Mouse (Mus musculus) lung, adult 2 months (tissue): Measurements from ENCODE around the gene Mllt10.

Experiments used
- CTCF ChIP-seq: fragments of 200-500 bp; IDR thresholded peaks from 2 replicates; pipeline ENCODE4 v1.5.1; 2011; ENCODE audit warnings: mild to moderate bottlenecking, low read length, control low read depth; ENCODE audit not compliant: insufficient read depth
- POLR2A ChIP-seq: fragments of 200-500 bp; IDR thresholded peaks from 2 replicates; pipeline ENCODE4 v1.6.1; 2011; ENCODE audit warnings: low read depth, mild to moderate bottlenecking, control low read depth, low read length, borderline replicate concordance; ENCODE audit errors: extremely low read depth

DNA sequence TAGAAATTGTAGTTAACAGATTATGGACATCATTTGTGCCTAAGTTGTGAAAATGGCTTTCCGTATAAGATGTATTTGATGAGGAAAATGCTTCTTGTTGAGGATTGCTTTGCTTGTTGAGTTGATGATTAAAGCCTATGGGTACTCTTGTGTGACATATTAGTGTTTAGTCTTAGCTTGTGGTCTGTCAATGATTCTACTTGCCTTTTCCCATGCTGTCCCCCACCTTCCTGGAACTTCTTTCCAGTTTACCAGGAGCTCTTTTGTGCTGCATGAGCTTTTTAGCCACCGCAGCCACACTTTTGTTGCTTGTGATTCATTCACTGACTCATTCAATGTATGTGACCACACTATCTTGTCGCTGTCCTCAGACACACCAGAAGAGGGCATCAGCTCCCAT, 53.2 kb downstream of the Mllt10 start:
- no peak for TF ChIP-seq POLR2A
- no peak for TF ChIP-seq CTCF
